Mouse (Mus musculus) cerebellum, adult 11-12 months (tissue): Measurements from ENCODE around the gene Gm21988.
A peak's percentile ranks its signal among the peaks of the same experiment; 100 is the strongest.

Experiments
- DNase-seq: peaks from one replicate; pipeline ENCODE4 v3.0.0; 2022

Gene Gm21988

DNA sequence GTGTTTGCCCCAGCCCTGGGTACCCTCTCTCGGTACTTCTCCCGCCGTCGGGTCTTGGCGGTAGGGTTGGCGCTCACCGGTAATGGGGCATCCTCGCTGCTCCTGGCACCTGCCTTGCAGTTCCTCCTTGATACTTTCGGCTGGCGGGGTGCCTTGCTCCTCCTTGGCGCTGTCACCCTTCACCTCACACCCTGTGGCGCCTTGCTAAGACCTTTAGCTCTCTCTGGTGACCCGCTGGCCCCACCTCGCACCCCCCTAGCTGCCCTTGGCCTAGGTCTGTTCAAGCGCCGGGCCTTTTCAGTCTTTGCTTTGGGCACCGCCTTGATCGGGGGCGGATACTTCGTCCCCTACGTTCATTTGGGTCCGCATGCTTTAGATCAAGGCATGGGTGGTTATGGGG, 24.3 kb downstream of the Gm21988 start:
- peak; percentile 77 for DNase-seq

DNA sequence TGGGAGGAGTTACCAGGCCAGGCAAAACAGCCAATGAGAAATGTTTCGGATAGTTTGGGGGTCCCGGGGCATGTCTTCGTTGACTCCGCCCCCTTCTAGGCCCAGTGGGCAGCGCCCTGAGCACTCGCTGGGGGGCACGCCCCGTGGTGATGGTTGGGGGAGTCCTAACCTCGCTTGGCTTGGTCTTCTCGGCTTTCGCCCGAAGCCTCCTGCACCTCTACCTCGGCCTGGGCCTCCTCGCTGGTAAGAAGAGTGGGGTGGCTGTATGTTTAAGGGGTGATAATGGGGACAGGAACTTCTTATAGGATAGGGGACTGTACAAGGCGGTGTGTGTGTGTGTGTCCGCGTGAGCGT, 24.8 kb downstream of the Gm21988 start:
- DNase-seq, result no peak

DNA sequence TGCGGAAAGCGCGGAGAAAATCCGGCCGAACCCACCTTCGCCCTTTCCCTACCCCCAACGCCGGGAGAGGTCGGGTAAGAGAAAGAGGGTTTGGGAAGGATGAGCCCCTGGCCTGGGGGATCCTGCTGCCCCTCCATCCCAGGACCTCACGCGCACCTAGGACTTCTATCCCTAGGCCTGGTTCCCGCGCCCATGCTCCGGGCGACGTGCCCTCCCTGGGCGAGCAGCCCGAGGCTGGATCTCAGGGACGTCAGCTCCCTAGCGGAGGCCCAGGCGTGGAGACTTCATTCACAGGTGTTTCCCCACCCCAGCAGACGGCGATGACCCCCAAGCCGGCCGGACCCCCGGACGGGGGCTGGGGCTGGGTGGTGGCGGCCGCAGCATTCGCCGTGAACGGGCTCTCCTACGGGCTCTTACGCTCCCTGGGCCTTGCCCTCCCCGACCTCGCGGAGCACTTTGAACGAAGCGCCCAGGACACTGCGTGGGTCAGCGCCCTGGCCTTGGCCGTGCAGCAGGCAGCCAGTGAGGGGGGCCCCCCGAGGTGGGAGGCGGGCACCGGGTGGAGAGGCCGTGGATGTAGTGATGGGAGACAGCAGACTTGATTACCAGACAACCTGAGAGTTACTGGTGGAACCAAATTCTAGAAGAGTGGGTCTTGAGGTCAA, 25.3 kb downstream of the Gm21988 start:
- DNase-seq, result peak; percentile 80

DNA sequence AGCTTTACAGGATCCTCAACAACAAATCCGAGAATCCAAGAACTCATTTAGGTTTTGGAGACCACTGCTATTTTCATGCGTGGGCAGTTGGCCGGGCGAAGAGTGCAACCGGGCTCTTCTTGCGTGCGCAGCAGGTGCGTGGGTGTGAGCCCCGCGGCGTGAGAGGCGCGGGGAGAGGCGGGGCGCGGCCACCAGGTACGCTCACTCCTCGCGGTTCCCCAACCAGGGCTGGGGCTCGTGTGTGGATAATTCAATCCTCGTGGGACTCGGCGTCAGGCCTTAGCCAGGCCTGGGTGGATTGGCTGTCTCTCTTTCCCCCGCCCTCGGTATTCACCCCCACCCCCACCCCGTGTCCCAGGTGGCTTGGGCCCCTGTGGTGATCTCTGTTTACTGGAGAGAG, 25.9 kb downstream of the Gm21988 start:
- DNase-seq, result peak; percentile 90

DNA sequence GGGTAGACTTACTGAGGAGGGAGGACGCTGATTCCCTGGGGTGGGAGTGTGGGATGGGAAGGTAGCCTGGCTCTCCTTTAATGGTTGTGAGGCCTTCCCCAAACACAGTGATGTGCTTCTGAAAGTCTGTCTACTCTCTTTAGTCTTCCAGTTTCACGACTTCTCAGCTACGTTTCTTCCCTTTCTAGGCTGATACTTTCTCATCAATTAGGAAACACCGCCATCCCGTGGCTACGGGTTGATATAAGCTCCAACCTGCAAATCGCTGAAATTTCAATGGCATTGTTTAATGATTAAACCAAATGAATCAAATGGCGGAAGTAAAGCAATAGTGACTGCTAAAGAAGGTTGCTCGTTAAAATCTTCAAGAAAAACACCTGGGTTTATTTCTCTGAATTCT, 26.7 kb downstream of the Gm21988 start:
- peak; percentile 71 for DNase-seq

DNA sequence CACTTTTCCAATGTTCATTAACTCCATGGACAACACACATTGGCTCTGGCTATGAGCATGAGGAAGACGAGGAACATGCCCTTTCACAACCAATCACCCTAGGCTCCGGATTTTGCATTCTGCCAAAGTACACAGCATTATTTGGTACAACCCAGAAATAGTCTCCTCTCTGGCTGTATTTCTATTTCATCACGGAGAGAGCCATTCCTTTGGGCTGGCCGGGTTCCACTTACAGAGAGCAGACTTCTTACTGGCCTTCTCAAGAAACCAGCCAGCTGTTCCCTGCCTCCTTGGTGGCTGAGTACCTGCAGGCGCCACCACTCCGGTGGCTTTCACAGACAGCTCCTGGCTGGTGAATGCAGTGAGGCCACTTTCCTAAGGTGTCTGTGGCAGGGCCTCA, 27.2 kb downstream of the Gm21988 start, which contains the start of gene Slc16a11:
Slc16a11 (plus strand) TSS at position 330 of the 400 bp plus-strand sequence.
- DNase-seq, result peak; percentile 61

DNA sequence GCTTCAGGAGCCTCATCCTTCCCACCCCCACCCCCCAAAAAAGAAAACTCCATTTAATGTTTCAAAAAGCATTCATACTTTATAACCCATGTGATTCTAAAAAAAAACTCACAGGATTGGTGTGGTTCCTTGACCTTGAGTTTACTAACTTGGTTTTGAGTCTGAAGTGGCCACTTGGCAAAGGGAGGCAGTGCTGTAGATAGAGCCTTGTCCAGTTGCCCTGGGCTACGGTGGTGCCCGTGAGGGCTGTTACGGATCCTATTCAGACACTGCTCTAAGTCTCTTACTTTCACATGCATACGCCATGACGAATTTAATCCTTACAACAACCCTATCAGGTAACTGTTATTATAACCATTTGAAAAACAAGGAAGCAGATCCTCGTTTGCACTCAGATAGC, 27.7 kb downstream of the Gm21988 start:
- no peak for DNase-seq

DNA sequence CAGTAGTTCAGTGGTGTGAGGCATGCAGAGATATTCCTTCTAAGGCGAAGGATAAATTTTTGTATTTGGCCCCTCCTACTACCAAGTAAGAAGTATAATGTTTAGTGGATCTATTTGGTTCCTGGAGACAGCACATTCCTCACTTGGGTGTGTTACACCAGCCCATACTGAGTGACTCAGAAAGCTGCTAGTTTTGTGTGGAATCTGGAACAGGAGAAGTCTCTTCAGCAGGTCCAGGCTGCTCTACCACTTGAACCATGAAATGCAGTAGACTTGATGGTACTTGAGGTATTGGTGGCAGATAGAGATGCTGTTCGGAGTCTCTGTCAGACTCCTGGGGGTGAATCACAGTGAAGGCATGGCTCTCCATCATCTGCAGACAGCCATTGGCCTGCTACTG, 28.9 kb downstream of the Gm21988 start:
- no peak for DNase-seq

DNA sequence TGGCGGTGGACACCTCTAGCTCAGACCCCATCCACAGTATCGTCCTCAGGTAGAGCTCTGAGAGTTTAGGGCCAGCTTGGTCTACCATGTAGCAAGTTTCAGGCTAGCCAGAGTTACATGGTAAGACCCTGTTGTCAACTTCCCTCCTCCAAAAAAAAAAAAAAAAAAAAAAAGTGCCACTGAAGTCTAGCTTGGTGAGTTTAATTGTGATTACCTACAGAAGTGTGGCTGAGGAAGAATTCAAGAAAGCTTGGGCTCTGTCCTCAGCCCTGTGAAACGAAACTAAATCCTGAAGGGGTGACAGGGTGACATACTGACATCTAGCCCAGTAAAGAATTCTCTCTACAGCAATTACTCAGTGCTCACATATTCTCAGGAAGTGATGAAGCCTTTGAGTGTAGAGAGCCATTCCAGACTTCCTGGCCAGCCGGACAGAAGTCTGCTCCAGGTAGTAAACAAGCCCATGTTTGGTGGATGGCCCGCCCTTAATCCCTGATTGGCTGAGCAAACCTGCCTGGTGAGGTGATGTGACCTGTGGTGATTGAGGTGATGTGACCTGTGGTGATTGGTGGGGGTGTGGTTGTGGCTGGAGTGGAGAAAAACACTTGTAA, 30.7 kb downstream of the Gm21988 start:
- DNase-seq, result no peak

DNA sequence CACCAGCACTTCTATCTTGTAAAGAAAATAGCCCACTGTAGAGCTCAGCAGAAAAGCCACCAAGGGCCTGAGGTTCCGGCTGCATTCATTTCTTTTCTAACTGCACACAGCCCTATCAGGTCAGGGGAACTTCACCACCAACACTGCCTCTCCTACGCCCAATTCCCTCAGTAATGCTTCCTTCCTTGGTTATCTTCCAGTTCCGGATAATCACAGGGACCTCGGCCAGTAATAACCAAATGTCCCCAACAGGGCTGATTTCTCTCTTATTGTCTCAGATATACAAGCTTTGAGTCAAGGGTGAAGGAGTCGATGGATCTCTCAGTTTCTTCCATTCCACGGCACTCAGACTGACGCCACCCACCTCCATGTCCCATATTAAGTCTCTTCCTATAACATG, 32.3 kb downstream of the Gm21988 start:
- DNase-seq, result no peak

DNA sequence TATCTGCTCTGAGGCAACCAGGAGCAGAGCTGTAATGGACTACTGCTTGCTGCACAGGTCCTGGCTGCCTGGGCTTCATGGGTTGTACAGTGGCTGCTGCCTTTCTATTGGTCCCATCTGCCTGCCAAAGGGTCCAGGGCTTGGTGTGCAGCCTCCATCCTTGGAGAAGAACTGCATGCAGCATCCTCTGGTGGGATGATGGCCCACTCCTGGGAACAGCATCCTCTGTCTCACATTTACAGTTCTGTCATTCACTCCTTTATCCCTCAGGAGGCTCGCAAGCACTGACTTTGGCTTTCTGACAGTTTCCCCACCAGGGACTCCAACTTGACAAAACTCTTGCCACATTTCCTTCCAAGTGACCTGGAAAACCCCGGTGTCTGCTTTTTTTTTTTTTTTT, 32.8 kb downstream of the Gm21988 start:
- DNase-seq, result no peak

DNA sequence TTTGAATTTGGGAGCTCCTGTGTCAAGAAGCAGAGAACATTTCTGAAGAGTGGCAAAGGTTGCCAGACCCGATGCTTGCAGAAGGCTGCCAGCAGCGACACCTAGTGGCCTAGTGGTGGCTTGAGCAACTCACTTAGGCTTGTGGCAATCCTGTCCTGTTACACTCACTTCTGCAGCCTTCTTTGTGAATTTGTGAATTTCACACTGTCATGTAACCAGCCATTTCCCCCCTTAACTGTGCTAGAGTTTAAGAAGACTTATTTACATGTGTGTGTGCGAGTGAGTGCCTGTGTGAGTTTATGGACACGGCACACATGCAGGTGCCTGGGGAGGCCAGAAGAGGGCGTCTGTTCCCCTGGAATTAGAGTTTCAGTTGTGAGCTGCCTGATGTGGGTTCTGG, 37.9 kb downstream of the Gm21988 start:
- DNase-seq, result peak; percentile 62

DNA sequence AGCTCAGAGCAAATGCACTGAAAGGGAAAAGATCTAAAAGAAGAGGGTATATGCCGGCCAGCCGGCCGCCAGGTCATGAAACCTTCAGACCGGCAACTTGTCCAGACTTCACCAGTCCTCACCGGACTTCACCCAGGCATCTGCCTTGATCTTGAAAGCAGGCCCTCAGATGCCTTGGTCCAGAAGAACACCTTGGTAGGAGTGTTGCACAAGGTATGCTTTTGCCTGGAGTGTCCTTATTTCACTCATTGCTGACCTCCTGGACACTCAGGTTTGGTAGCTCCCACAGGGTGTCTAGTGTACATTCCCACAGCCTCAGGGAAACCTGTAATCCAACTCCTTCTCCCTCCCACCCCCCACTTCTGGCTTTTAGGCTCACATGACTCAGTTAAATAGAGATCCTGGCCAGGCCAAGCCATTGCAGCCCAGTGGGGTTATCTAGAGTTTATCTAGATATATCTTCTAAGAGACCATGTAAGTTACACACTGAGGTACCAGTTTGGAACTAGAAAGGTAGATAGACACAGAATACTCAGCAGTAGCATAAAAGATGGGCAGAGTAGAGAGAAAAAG, 39.5 kb downstream of the Gm21988 start:
- DNase-seq, result no peak

DNA sequence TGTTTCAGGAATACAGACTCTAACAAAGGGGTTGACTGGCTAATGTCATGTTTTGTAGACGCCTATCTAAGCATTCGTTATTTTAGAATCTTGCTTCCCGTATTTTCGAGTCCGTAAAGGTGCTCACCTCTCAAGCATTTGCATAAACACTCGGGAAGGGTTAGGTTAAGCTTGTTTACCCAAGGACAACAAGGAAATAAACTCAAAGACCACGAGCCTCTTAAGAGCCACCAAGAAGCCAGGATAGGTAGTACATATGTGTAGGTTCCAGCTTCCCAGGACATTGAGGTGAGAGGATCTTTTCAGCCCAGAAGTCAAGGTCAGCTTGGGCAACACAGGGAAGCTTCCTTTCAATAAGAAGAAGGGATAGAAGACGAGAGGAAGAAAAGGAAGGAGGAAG, 40.5 kb downstream of the Gm21988 start:
- DNase-seq, result no peak

DNA sequence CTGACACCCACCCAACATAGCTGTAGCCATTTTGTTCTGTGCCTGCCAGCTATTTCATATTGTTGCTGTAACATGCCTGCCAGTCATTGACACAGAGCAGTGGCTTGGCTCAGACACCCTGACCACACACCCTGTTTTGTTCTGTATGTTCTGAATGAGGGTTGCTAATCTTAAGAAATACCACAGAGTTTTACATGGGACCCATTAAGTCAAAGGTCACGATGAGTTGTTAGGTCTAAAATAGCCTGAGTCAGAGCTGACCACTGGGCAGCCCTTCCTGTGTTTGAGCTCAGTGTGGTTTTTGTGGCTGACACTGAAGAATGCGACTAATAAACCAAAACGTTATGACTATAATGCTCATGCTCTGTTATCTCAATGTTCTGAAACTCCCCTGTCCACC, 41.3 kb downstream of the Gm21988 start:
- DNase-seq, result no peak

DNA sequence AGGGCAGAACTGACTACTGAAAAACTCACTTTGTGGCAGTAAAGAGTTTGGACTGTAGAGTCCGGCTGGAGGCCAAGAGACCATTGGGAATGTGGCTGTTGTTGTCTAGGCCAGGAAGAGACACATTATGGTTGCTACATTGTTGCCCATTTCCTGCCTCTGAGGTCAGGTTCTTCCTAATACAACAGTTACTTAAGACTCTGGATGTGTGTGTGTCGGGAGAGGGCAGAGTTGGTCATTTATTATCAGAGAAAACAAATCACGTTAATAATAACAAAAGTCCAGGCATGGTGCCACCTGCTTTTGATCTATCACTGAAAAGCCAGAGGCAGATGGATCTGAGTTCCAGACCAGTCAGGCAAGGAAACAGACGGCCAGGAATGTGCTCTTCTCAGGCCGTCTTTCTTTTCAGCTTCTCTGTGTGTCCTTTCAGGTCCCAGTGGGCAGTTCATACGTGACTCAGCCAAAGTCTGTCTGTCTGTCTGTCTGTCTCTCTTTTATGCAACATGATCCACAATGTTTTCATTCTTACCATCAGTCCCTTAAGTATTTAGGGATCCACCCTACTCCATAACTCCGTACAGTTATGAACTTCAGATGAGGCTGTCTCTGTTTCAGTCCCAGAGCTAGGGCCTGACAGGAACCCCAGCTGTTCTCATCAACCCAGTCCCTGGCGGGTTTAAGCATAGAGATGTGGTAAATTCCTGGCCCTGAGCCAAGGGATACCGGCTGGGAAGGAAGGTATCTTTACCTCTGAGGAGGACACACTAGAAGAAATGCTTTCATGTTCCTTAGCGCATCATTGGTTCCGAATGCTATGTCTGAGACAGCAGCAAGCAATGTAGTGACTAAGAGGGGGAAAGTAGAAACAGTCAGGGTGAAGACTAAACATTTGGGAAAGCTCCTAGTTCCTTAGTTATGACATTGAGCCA, 46.0 kb downstream of the Gm21988 start:
- no peak for DNase-seq

DNA sequence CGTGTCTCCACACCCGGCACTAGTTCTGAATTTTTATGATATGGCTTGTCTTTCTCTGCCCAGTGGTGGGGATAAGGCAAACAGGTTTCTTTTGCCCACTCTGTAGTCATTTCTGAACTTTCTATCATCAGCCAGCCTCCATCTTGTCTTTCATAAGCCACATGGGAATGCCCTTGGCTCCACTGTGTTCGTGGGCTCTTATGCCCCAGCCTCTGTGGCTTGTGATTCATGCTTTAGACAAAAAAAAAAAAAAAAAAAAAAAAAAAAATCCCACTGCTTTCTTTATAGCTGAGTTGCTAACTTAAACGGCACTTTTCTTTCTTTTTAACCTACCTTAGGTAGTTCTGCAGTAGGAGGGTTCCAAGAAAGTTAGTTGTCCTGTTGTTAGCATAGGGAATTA, 47.5 kb downstream of the Gm21988 start:
- DNase-seq, result no peak

DNA sequence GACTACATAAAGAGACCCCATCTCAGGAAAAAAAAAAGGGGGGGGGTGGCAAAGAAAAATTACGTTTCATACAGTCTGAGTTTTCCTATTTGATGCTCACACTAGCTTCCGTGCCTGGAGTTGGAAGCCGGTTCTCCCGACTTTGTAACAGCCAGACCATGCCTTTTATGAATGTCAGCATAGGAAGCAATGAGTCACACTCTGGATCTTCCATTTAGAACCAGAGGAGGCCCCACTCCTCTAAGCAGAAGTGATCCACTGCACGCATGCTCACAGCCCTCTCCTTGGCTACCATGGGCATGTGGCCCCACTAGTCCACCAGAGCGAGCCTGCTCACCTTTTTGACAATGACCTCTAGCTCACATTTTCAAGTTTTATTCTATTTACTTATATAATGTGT, 48.4 kb downstream of the Gm21988 start:
- DNase-seq, result no peak

DNA sequence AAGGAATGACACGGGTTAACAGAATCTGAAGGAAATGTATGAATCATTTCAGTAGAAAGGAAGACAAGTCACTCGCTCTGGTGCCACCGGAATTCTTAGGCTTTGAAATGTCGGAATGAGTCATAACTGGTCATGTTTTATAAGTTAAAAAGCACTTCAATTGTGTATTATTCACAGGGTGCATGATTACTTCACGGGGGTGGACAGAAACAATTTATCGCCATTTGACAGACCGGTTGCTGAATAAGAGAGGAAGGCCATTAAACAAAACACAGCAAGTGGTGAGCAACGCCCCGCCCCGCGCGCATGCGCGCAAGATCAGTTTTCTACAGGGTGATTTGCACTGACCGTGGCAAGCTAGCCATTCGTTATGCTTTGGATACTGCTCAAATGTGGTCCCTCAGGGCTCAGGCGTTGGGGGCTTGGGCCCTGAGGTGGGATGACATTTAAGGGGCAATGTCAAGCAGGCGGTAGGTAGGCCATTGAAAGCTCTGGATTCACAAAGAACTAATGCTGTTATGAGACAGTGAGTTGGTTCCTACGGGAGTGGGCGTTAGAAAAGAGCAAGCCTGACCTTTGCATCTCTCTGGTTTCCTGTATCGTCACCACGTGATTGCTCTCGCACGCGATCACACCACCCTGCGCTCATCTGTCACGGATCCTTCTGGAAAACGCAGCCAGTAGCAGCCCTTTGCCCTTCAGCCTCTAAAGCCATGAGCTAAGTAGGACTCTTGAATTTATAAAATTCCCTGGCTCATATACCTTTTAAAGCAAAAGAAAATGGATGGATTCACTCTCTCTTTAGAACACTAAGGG, 50.1 kb downstream of the Gm21988 start:
- no peak for DNase-seq
